In the genomic region with DNA sequence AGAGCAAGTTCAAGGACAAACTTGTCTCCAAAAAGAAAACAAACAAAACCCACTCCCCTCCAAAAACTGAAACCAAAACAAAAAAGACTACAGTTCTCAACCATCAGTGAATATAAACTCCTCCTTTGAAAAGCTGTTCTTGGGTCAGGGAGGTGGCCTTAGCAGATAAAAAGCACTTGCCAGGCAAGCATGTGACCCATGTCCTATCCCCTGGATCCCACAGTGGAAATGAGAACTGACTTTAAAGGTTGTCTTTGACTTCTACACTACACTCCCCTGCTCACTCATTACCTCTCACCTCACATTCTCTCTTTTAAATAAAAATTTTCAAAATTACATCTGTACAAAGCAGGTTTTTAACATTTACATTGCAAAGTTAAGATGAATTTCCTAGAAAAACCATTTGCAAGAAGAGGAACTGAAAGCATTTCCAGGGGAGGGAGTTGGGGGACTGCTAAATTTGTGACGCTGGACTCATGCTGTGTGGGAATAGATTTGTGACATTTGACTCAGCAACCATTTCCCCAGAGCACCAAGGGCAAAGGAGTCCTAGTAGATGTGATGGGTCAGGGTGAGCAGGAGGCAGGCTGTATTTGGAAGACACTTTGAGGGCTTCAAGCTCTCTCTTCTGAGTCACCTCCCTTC, we compare ENCODE assay signal across 11 mouse cellular contexts. TPM values are rescaled to one million over a fixed set of nuclear protein-coding genes. Genes with fewer than 3 reads are reported as not detected.
DNase-seq lines count a peak whose midpoint lies in the region; ATAC-seq lines count a peak whose summit lies in the region.
"Had no signal": no experiment of that assay in that cellular context is flagged by ENCODE, and none has a peak within 500 bp of the region (broad histone marks: within the 10 kb centered on the region; RNA-seq: fewer than 3 reads in every experiment).

No protein-coding gene starts in this region.

- H3K4me1 ChIP-seq in heart, embryonic 16.5 days (ENCODE audit: control insufficient read depth, insufficient read depth, low read length): peaks cover 22% of the 10 kb centered on the region

- H3K4me2 ChIP-seq in heart, embryonic 16.5 days (ENCODE audit: low read depth, low read length): no peak overlapping the region

- H3K9ac ChIP-seq in heart, embryonic 16.5 days (ENCODE audit: low read length): no peak overlapping the region

- no peaks in the 10 kb centered on the region for H3K36me3 ChIP-seq in heart, embryonic 16.5 days (ENCODE audit: control insufficient read depth, insufficient read depth)
- H3K36me3 ChIP-seq: limb, embryonic 10.5 days had no signal

- H3K27ac ChIP-seq in heart, embryonic 16.5 days (ENCODE audit: low read length): peak overlapping the region; percentile 30
- H3K27ac ChIP-seq: limb, embryonic 10.5 days had no signal

- no peaks in the 10 kb centered on the region for H3K27me3 ChIP-seq in heart, embryonic 16.5 days (ENCODE audit: control insufficient read depth, insufficient read depth, low read length)

- no peaks in the 10 kb centered on the region for H3K9me3 ChIP-seq in heart, embryonic 16.5 days (replicated peaks; ENCODE audit: control insufficient read depth, low read length)
- H3K9me3 ChIP-seq: limb, embryonic 10.5 days had no signal

- intact Hi-C loops in heart, postnatal 36 days (cut with DNase I): loop anchor here (5.0 kb wide), 1 partner anchor 34 kb away; no protein-coding TSS in a partner anchor

- no peak overlapping the region for H3K4me3 ChIP-seq in heart, embryonic 16.5 days (ENCODE audit: low read length)
- H3K4me3 ChIP-seq: limb, embryonic 10.5 days had no signal

- no peak for DNase-seq in heart, postnatal 36 days
- DNase-seq in B cell, adult 2 months: peak; percentile 28 to 42
- peak; percentile 30 for DNase-seq in adipocyte (ENCODE audit: low spot score)
- peak; percentile 29 for DNase-seq in induced T-regulatory cell, adult 2 months (ENCODE audit: low read depth)
- DNase-seq in urinary bladder, postnatal 14 days (ENCODE audit: low spot score): no peak
- no peak for DNase-seq in layer of hippocampus, postnatal 14 days (ENCODE audit: low spot score in 2 of 2)
- DNase-seq: kidney, postnatal 14 days; lung, postnatal 10 days; thymus, adult 2 months had no signal

- no peak for ATAC-seq in heart, embryonic 16.5 days (replicated peaks; ENCODE audit: extremely low read depth, insufficient read depth, low FRiP score)

- 28% methylated on average over 1 of the region's 1 CpGs for WGBS in heart, embryonic 16.5 days

RNA-seq across cellular contexts. Expression of a gene that starts 42.5 kb away (rescaled TPM):
- polyA plus RNA-seq in heart, embryonic 16.5 days (2015; fragmentation: Nextera tagmentation; extraction: Ambion mirVana): 14.0 and 14.1 TPM in 2 replicates
- 10 to 100 TPM; 21.0 to 21.5 TPM for total RNA-seq in heart, postnatal 36 days (2021)
- 10 to 100 TPM; 53.8 to 54.2 TPM for total RNA-seq in layer of hippocampus, postnatal 14 days (2021)

Comparison
In these comparisons a context has a peak if more than half of its experiments do, and no peak if none do; other contexts are left out.
1. DNase-seq: peak in B cell, adult 2 months (2 of 2), adipocyte (single experiment) and induced T-regulatory cell, adult 2 months (single experiment); none in heart, postnatal 36 days (0 of 2), urinary bladder, postnatal 14 days (single experiment) and layer of hippocampus, postnatal 14 days (0 of 2).